Mouse (Mus musculus) stomach, embryonic 15.5 days (tissue): ENCODE results near the gene Spta1. TPM values are rescaled to one million over a fixed set of nuclear protein-coding genes. Genes with fewer than 3 reads are reported as not detected.

ENCODE experiments used
- ATAC-seq: fragments of 200-750 bp; cut with Nextera tagmentation; 2 replicates; pipeline ENCODE4 v1.8.0; 2017; ENCODE audit warnings: low read depth, moderate number of reproducible peaks, moderate TSS enrichment; ENCODE audit not compliant: insufficient read depth, low FRiP score
- H3K27ac ChIP-seq: fragments of 300-500 bp; sonication (generic); 2 replicates; pipeline ENCODE4 v1.5.1; 2015; ENCODE audit warnings: mild to moderate bottlenecking, inconsistent platforms
- H3K27me3 ChIP-seq: fragments of 300-500 bp; sonication (generic); replicated peaks from 2 replicates; pipeline ENCODE4 v1.6.1; 2015; ENCODE audit warnings: inconsistent platforms
- H3K36me3 ChIP-seq: fragments of 300-500 bp; sonication (generic); 2 replicates; pipeline ENCODE4 v1.6.1; 2015; ENCODE audit warnings: inconsistent platforms
- H3K4me1 ChIP-seq: fragments of 300-500 bp; sonication (generic); 2 replicates; pipeline ENCODE4 v1.6.1; 2015; ENCODE audit warnings: inconsistent platforms
- H3K4me2 ChIP-seq: fragments of 300-500 bp; sonication (generic); 2 replicates; pipeline ENCODE4 v1.6.1; 2015; ENCODE audit warnings: mild to moderate bottlenecking, inconsistent platforms
- H3K4me3 ChIP-seq: fragments of 300-500 bp; sonication (generic); replicated peaks from 2 replicates; pipeline ENCODE4 v1.5.1; 2015; ENCODE audit warnings: inconsistent platforms
- H3K9ac ChIP-seq: fragments of 300-500 bp; sonication (generic); 2 replicates; pipeline ENCODE4 v1.6.1; 2015; ENCODE audit warnings: inconsistent platforms
- H3K9me3 ChIP-seq: fragments of 300-500 bp; sonication (generic); 2 replicates; pipeline ENCODE4 v1.6.1; 2016; ENCODE audit warnings: inconsistent platforms
- WGBS: fragments of 180-500 bp; shearing (Covaris S2); methylation state at CpG from one replicate; pipeline ENCODE4 v1.1.7; 2015; 5-methylcytosine and 5-hydroxymethylcytosine counted together
- polyA plus RNA-seq: library from polyadenylated mRNA; unstranded; fragments of >200 nt; fragmentation: Nextera tagmentation; extraction: Ambion mirVana; gene quantifications from 2 replicates; pipeline ENCODE4 v1.2.1, GENCODE M21; 2015

Gene Spta1
- polyA plus RNA-seq, 1 experiment from 2014 or later = 2.8 TPM

GRCm38 (mm10) chr1:174204699-174205098 lies 32.1 kb downstream of the Spta1 start:
- ATAC-seq = no peak
- H3K9ac ChIP-seq = no peak overlapping the region
- H3K4me3 ChIP-seq = no peak overlapping the region
- 63% methylated on average over 7 of the region's 7 CpGs for WGBS
- H3K4me2 ChIP-seq = no peak overlapping the region
- no peaks in the 10 kb centered on the region for H3K27me3 ChIP-seq
- no peaks in the 10 kb centered on the region for H3K9me3 ChIP-seq
- H3K4me1 ChIP-seq = no peaks in the 10 kb centered on the region
- H3K36me3 ChIP-seq = no peaks in the 10 kb centered on the region
- H3K27ac ChIP-seq = no peak overlapping the region

GRCm38 (mm10) chr1:174212286-174212685 lies 39.7 kb downstream of the Spta1 start:
- Histone ChIP-seq H3K9ac (no peak overlapping the region), H3K27ac (no peak overlapping the region), H3K9me3 (no peaks in the 10 kb centered on the region), H3K4me3 (no peak overlapping the region), H3K36me3 (no peaks in the 10 kb centered on the region), H3K27me3 (no peaks in the 10 kb centered on the region), H3K4me1 (no peaks in the 10 kb centered on the region), H3K4me2 (no peak overlapping the region)
- ATAC-seq = no peak
- WGBS = 68% methylated on average over 5 of the region's 5 CpGs

- WGBS = 69% methylated on average over 8 of the region's 8 CpGs
- H3K36me3 ChIP-seq = no peaks in the 10 kb centered on the region
- no peak overlapping the region for H3K4me2 ChIP-seq
Observed at GRCm38 (mm10) chr1:174215270-174216038, 42.9 kb downstream of the Spta1 start.

GRCm38 (mm10) chr1:174216528-174217204 lies 44.1 kb downstream of the Spta1 start:
- ATAC-seq = no peak
- H3K27me3 ChIP-seq = no peaks in the 10 kb centered on the region
- H3K4me1 ChIP-seq = no peaks in the 10 kb centered on the region
- H3K4me2 ChIP-seq = no peak overlapping the region
- H3K36me3 ChIP-seq = no peaks in the 10 kb centered on the region
- no peak overlapping the region for H3K4me3 ChIP-seq
- H3K9ac ChIP-seq = no peak overlapping the region
- no peak overlapping the region for H3K27ac ChIP-seq
- H3K9me3 ChIP-seq = no peaks in the 10 kb centered on the region
- 74% methylated on average over 8 of the region's 8 CpGs for WGBS

More at GRCm38 (mm10) chr1:174215270-174216038, 42.9 kb downstream of the Spta1 start:
- ATAC-seq = no peak
- H3K9ac ChIP-seq = no peak overlapping the region
- H3K27me3 ChIP-seq = no peaks in the 10 kb centered on the region
- H3K27ac ChIP-seq = no peak overlapping the region
- no peaks in the 10 kb centered on the region for H3K9me3 ChIP-seq
- H3K4me3 ChIP-seq = no peak overlapping the region
- H3K4me1 ChIP-seq = no peaks in the 10 kb centered on the region

GRCm38 (mm10) chr1:174239916-174240315 lies 67.3 kb downstream of the Spta1 start:
- Histone ChIP-seq H3K27ac (no peak overlapping the region), H3K4me1 (no peaks in the 10 kb centered on the region), H3K27me3 (no peaks in the 10 kb centered on the region), H3K4me3 (no peak overlapping the region), H3K36me3 (no peaks in the 10 kb centered on the region), H3K9ac (no peak overlapping the region), H3K4me2 (no peak overlapping the region), H3K9me3 (no peaks in the 10 kb centered on the region)
- ATAC-seq = no peak
- 82% methylated on average over 4 of the region's 4 CpGs for WGBS

- Histone ChIP-seq H3K36me3 (no peaks in the 10 kb centered on the region), H3K27me3 (no peaks in the 10 kb centered on the region), H3K4me2 (no peak overlapping the region), H3K27ac (no peak overlapping the region), H3K9ac (no peak overlapping the region), H3K4me1 (no peaks in the 10 kb centered on the region), H3K4me3 (no peak overlapping the region), H3K9me3 (no peaks in the 10 kb centered on the region)
- 80% methylated on average over 2 of the region's 2 CpGs for WGBS
- no peak for ATAC-seq
Observed at GRCm38 (mm10) chr1:174244621-174245020, 72.0 kb downstream of the Spta1 start.

- Histone ChIP-seq H3K9ac (no peak overlapping the region), H3K27me3 (no peaks in the 10 kb centered on the region), H3K4me3 (no peak overlapping the region), H3K27ac (no peak overlapping the region), H3K36me3 (no peaks in the 10 kb centered on the region), H3K9me3 (no peaks in the 10 kb centered on the region), H3K4me1 (no peaks in the 10 kb centered on the region), H3K4me2 (no peak overlapping the region)
- WGBS = 87% methylated on average over 1 of the region's 1 CpGs
- no peak for ATAC-seq
Observed at GRCm38 (mm10) chr1:174246080-174246479, 73.5 kb downstream of the Spta1 start.

GRCm38 (mm10) chr1:174247170-174247569 lies 74.6 kb downstream of the Spta1 start:
- H3K9ac ChIP-seq = no peak overlapping the region
- whole genome bisulfite sequencing = 90% methylated on average over 6 of the region's 6 CpGs
- no peak overlapping the region for H3K4me2 ChIP-seq
- no peak overlapping the region for H3K27ac ChIP-seq
- no peaks in the 10 kb centered on the region for H3K4me1 ChIP-seq
- no peak for ATAC-seq
- H3K9me3 ChIP-seq = no peaks in the 10 kb centered on the region
- no peak overlapping the region for H3K4me3 ChIP-seq
- no peaks in the 10 kb centered on the region for H3K36me3 ChIP-seq
- H3K27me3 ChIP-seq = no peaks in the 10 kb centered on the region

- Histone ChIP-seq H3K4me3 (no peak overlapping the region), H3K9ac (no peak overlapping the region), H3K9me3 (no peaks in the 10 kb centered on the region), H3K27ac (no peak overlapping the region), H3K36me3 (no peaks in the 10 kb centered on the region), H3K4me1 (no peaks in the 10 kb centered on the region), H3K27me3 (no peaks in the 10 kb centered on the region), H3K4me2 (no peak overlapping the region)
- no peak for ATAC-seq
- WGBS = 83% methylated on average over 2 of the region's 2 CpGs
Observed at GRCm38 (mm10) chr1:174250376-174250775, 77.8 kb downstream of the Spta1 start.

- Histone ChIP-seq H3K4me3 (no peak within 1 kb of the TSS), H3K9ac (no peak within 1 kb of the TSS), H3K36me3 (no peaks in the 10 kb centered on the region), H3K9me3 (no peaks in the 10 kb centered on the region), H3K4me1 (no peaks in the 10 kb centered on the region), H3K27me3 (no peaks in the 10 kb centered on the region), H3K27ac (no peak within 1 kb of the TSS), H3K4me2 (no peak within 1 kb of the TSS)
- no peak for ATAC-seq
- 73% methylated on average over 3 of the region's 3 CpGs for WGBS
Observed at GRCm38 (mm10) chr1:174251961-174252360, 79.4 kb downstream of the Spta1 start, which contains the start of gene Olfr419. Olfr419 (minus strand) TSS chr1:174252061.

- H3K27me3 ChIP-seq = no peaks in the 10 kb centered on the region
- no peak overlapping the region for H3K9ac ChIP-seq
- no peaks in the 10 kb centered on the region for H3K9me3 ChIP-seq
- no peaks in the 10 kb centered on the region for H3K4me1 ChIP-seq
- no peak for ATAC-seq
- H3K27ac ChIP-seq = no peak overlapping the region
- no peaks in the 10 kb centered on the region for H3K36me3 ChIP-seq
- H3K4me3 ChIP-seq = no peak overlapping the region
- H3K4me2 ChIP-seq = no peak overlapping the region
- WGBS = 71% methylated on average over 4 of the region's 4 CpGs
Observed at GRCm38 (mm10) chr1:174267816-174268215, 95.2 kb downstream of the Spta1 start.

- 58% methylated on average over 4 of the region's 4 CpGs for WGBS
- Histone ChIP-seq H3K9me3 (no peaks in the 10 kb centered on the region), H3K27me3 (no peaks in the 10 kb centered on the region), H3K36me3 (no peaks in the 10 kb centered on the region), H3K9ac (no peak overlapping the region), H3K4me2 (no peak overlapping the region), H3K4me3 (no peak overlapping the region), H3K4me1 (no peaks in the 10 kb centered on the region), H3K27ac (no peak overlapping the region)
- ATAC-seq = no peak
Observed at GRCm38 (mm10) chr1:174269162-174269561, 96.6 kb downstream of the Spta1 start.
